ENCODE assay signal across 7 mouse cellular contexts in the genomic region with DNA sequence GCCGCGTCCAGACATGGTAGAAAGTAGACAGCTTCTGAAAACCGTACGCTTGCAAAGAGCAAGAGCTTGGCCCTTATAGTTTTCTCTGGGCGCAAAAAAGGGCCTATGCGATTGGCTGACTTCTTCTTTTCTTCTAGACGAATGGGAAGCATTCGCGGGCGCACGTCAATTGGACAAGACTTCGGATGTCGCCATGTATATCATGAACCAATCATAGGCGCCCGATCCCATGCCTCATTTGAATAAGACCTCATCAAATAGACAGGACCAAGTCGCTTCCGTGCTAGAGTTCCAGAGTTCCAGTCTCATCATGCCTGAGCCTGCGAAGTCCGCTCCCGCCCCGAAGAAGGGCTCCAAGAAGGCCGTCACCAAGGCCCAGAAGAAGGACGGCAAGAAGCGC. TPM values are rescaled to one million over a fixed set of nuclear protein-coding genes. Genes with fewer than 3 reads are reported as not detected.
DNase-seq lines count a peak whose midpoint lies in the region; ATAC-seq and TF ChIP-seq lines count a peak whose summit lies in the region.
"Not testable (repeated sequence)": the region's sequence is repeated elsewhere in the genome, so short reads cannot be mapped to it uniquely, and the experiment has no call there.

Hist1h2ap (minus strand) TSS at position 47 of the 400 bp plus-strand sequence.
Hist1h2br (plus strand) TSS at position 283 of the 400 bp plus-strand sequence.

- TF ChIP-seq CTCF in left cerebral cortex, adult 2 months (IDR thresholded peaks at IDR 0.05): not testable (repeated sequence)

- intact Hi-C loops in left cerebral cortex, adult 2 months (cut with DNase I): not testable (repeated sequence)

- H3K4me3 ChIP-seq in forebrain, embryonic 14.5 days (ENCODE audit: low read depth, low read length); heart, embryonic 14.5 days (ENCODE audit: control insufficient read depth in 1 of 2, insufficient read depth in 1 of 2, low read depth in 1 of 2, low read length in 2 of 2); left cerebral cortex, adult 2 months; liver, embryonic 16.5 days (ENCODE audit: low read depth, low read length): not testable (repeated sequence)

- not testable (repeated sequence) for DNase-seq in adrenal gland, postnatal 36 days; forebrain, embryonic 14.5 days (ENCODE audit: low spot score); left cerebral cortex, adult 2 months (ENCODE audit: extremely low spot score in 1 of 2, low spot score in 2 of 2)

- no CpG with 5 or more reads among the region's 24 CpGs for WGBS in forebrain, embryonic 14.5 days
- WGBS in heart, embryonic 14.5 days: no CpG with 5 or more reads among the region's 24 CpGs
- WGBS in liver, embryonic 16.5 days (ENCODE audit: insufficient replicate concordance): no CpG with 5 or more reads among the region's 24 CpGs

- H3K27me3 ChIP-seq in forebrain, embryonic 14.5 days (replicated peaks; ENCODE audit: control insufficient read depth, insufficient read depth, low read length); heart, embryonic 14.5 days (ENCODE audit: control insufficient read depth, insufficient read depth, low read length); liver, embryonic 16.5 days (ENCODE audit: control insufficient read depth, insufficient read depth, low read depth, low read length): not testable (repeated sequence)

- not testable (repeated sequence) for H3K9ac ChIP-seq in forebrain, embryonic 14.5 days (ENCODE audit: low read length); heart, embryonic 14.5 days (ENCODE audit: low read length); liver, embryonic 16.5 days (ENCODE audit: low read depth, low read length)

- H3K4me1 ChIP-seq in forebrain, embryonic 14.5 days (ENCODE audit: control insufficient read depth, insufficient read depth, low read length); heart, embryonic 14.5 days (ENCODE audit: control insufficient read depth in 2 of 2, insufficient read depth in 2 of 2, low read length in 2 of 2); liver, embryonic 16.5 days (ENCODE audit: control insufficient read depth, low read depth, low read length): not testable (repeated sequence)

- H3K27ac ChIP-seq in forebrain, embryonic 14.5 days (ENCODE audit: low read depth, low read length); heart, embryonic 14.5 days (replicated peaks in 1 of 2; ENCODE audit: control insufficient read depth in 1 of 2, insufficient read depth in 1 of 2, low read depth in 2 of 2, low read length in 2 of 2); left cerebral cortex, adult 2 months; liver, embryonic 16.5 days (ENCODE audit: low read length): not testable (repeated sequence)

- H3K9me3 ChIP-seq in forebrain, embryonic 14.5 days (replicated peaks; ENCODE audit: control insufficient read depth, low read length); heart, embryonic 14.5 days (ENCODE audit: control insufficient read depth, low read length); liver, embryonic 16.5 days (replicated peaks; ENCODE audit: control insufficient read depth, low read length): not testable (repeated sequence)

- H3K4me2 ChIP-seq in forebrain, embryonic 14.5 days (ENCODE audit: low read length); heart, embryonic 14.5 days (ENCODE audit: low read length); liver, embryonic 16.5 days (ENCODE audit: low read depth, low read length): not testable (repeated sequence)

- ATAC-seq in forebrain, embryonic 14.5 days: peak; percentile 95
- peak; percentile 93 for ATAC-seq in heart, embryonic 14.5 days (ENCODE audit: insufficient number of reproducible peaks, insufficient read depth, low FRiP score, low read depth)
- peak; percentile 87 for ATAC-seq in inflammation-experienced regulatory T-cells, adult 6 months
- peak; percentile 83 for ATAC-seq in liver, embryonic 16.5 days (ENCODE audit: low read depth)
- peak; percentile 89 for ATAC-seq in monocyte, adult 5-6 weeks (replicated peaks; ENCODE audit: insufficient number of reproducible peaks, low FRiP score, low TSS enrichment, poor library complexity, severe bottlenecking)

- H3K36me3 ChIP-seq in forebrain, embryonic 14.5 days (ENCODE audit: control insufficient read depth, insufficient read depth, low read length); heart, embryonic 14.5 days (ENCODE audit: control insufficient read depth, insufficient read depth, low read length); liver, embryonic 16.5 days (ENCODE audit: control insufficient read depth, insufficient read depth): not testable (repeated sequence)

RNA-seq across cellular contexts. Expression of gene Hist1h2ap, which starts in this region (rescaled TPM):
- 10 to 100 TPM; 48.2 to 72.9 TPM for total RNA-seq in adrenal gland, postnatal 36 days (2021)
- 2,010 and 3,186 TPM in 2 replicates for polyA plus RNA-seq in forebrain, embryonic 14.5 days (2014; fragmentation: Nextera tagmentation; extraction: Ambion mirVana)
- 1,528 and 1,577 TPM in 2 replicates for polyA plus RNA-seq in heart, embryonic 14.5 days (2014; fragmentation: Nextera tagmentation; extraction: Ambion mirVana)
- 100 to 1,000 TPM in 1 of 3 experiments, 10 to 100 TPM in 2; 58.0 to 576 (median 60.6) TPM for polyA plus RNA-seq in inflammation-experienced regulatory T-cells, adult 6 months (2017; shearing (Covaris generic))
- 10 to 100 TPM; 11.2 to 16.1 TPM for total RNA-seq in left cerebral cortex, adult 2 months (2021)
- 3,914 and 4,206 TPM in 2 replicates for polyA plus RNA-seq in liver, embryonic 16.5 days (2015; fragmentation: Nextera tagmentation; extraction: Ambion mirVana)
- total RNA-seq in monocyte, adult 5-6 weeks (2017): 9.0 to 155 TPM (median 73.9 TPM) in 3 replicates

RNA-seq across cellular contexts. Expression of gene Hist1h2br, which starts in this region (rescaled TPM):
- 10 to 100 TPM; 72.5 to 76.9 TPM for total RNA-seq in adrenal gland, postnatal 36 days (2021)
- polyA plus RNA-seq in forebrain, embryonic 14.5 days (2014; fragmentation: Nextera tagmentation; extraction: Ambion mirVana): 9.4 and 17.8 TPM in 2 replicates
- 10.6 and 11.1 TPM in 2 replicates for polyA plus RNA-seq in heart, embryonic 14.5 days (2014; fragmentation: Nextera tagmentation; extraction: Ambion mirVana)
- polyA plus RNA-seq in inflammation-experienced regulatory T-cells, adult 6 months (2017; shearing (Covaris generic)): 10 to 100 TPM in 1 of 3 experiments, 1 to 10 TPM in 1, not detected in 1; 6.1 to 12.2 TPM
- total RNA-seq in left cerebral cortex, adult 2 months (2021): 10 to 100 TPM; 27.0 to 39.1 TPM
- 24.7 and 33.6 TPM in 2 replicates for polyA plus RNA-seq in liver, embryonic 16.5 days (2015; fragmentation: Nextera tagmentation; extraction: Ambion mirVana)
- total RNA-seq in monocyte, adult 5-6 weeks (2017): 18.5 to 55.6 TPM (median 45.1 TPM) in 3 replicates
